Mouse (Mus musculus): ENCODE results near the gene Arhgap21. TPM values are rescaled to one million over a fixed set of nuclear protein-coding genes. Genes with fewer than 3 reads are reported as not detected.

Gene Arhgap21
- polyA plus RNA-seq, 1 experiment from 2014 or later, result 53.4 TPM

DNA sequence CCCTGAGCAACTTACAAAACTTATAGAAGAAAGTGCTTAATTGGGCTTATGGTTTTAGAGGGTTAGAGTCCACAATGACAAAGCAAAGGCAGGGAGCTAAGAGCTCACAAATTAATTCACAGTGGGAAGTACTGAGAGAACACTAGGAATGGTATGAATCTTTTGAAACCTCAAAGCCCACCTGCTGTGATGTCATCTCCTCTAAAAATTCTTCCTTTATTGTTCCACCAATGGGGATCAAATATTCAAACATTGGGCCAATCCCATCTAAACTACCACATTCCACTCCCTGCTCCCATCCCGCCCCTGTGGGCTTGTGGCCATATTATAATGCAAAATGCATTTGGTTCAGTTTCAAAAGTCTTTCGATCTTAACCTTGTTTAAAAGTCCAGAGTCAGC, 22.8 kb upstream of the Arhgap21 start:
- no peak for ATAC-seq (ENCODE audit: low read depth)
- H3K9ac ChIP-seq (replicated peaks; ENCODE audit: low read depth, low read length), result no peak overlapping the region
- no peaks in the 10 kb centered on the region for H3K36me3 ChIP-seq (ENCODE audit: control insufficient read depth, insufficient read depth, low read length)
- H3K4me2 ChIP-seq (ENCODE audit: low read depth, low read length), result no peak overlapping the region
- no peaks in the 10 kb centered on the region for H3K4me1 ChIP-seq (ENCODE audit: control insufficient read depth, insufficient read depth, low read length)
- H3K9me3 ChIP-seq (ENCODE audit: control insufficient read depth, low read length), result no peaks in the 10 kb centered on the region
- no peaks in the 10 kb centered on the region for H3K27me3 ChIP-seq (ENCODE audit: control insufficient read depth, insufficient read depth, low read length)
- WGBS, result 91% methylated on average over 2 of the region's 2 CpGs
- H3K27ac ChIP-seq (ENCODE audit: low read depth, low read length), result no peak overlapping the region
- H3K4me3 ChIP-seq (ENCODE audit: low read depth, low read length), result no peak overlapping the region

DNA sequence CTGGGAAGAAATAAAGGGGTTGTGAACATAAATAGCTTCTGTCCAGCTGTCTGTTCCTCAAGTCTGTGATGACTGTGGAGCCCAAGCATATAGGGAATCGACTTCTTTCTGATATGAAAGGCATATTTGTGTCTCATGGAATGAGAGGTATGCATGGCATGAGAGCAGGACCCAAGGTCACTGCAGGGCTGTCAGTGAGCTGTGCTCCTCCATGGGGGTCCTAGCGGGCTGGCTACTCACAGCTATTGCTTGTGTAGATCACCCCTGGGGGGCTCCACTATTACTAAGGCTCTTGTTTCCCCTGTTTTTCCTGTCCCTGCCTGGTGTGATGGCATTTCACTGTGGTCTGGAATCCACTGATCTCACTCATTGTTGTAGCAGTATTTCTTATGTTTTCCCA, 22.2 kb upstream of the Arhgap21 start:
- no peaks in the 10 kb centered on the region for H3K36me3 ChIP-seq (ENCODE audit: control insufficient read depth, insufficient read depth, low read length)
- no peaks in the 10 kb centered on the region for H3K27me3 ChIP-seq (ENCODE audit: control insufficient read depth, insufficient read depth, low read length)
- H3K4me2 ChIP-seq (ENCODE audit: low read depth, low read length), result no peak overlapping the region
- 69% methylated on average over 2 of the region's 2 CpGs for WGBS
- no peak overlapping the region for H3K4me3 ChIP-seq (ENCODE audit: low read depth, low read length)
- H3K4me1 ChIP-seq (ENCODE audit: control insufficient read depth, insufficient read depth, low read length), result no peaks in the 10 kb centered on the region
- H3K9me3 ChIP-seq (ENCODE audit: control insufficient read depth, low read length), result no peaks in the 10 kb centered on the region
- no peak overlapping the region for H3K27ac ChIP-seq (ENCODE audit: low read depth, low read length)
- no peak overlapping the region for H3K9ac ChIP-seq (replicated peaks; ENCODE audit: low read depth, low read length)
- no peak for ATAC-seq (ENCODE audit: low read depth)

DNA sequence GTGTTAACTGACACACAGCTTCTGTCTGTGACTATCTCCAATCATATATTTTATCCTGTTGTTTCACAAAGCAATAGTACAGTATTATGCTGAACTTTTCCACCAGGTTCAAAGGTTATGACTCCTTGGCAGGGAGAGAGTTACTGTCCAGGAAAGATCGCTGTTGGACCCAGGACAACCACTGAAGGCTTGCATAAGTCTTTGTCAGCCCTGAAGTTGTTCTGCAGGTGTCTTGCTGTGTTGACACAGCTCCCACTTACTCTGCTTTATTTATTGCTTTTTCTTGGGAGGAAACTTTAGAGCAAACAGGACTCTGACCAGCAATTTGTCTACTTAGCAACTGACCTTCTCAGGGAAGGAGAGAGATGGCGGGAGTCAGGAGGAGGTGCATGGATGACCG, 21.4 kb upstream of the Arhgap21 start:
- H3K4me3 ChIP-seq (ENCODE audit: low read depth, low read length), result no peak overlapping the region
- no peaks in the 10 kb centered on the region for H3K27me3 ChIP-seq (ENCODE audit: control insufficient read depth, insufficient read depth, low read length)
- no peaks in the 10 kb centered on the region for H3K36me3 ChIP-seq (ENCODE audit: control insufficient read depth, insufficient read depth, low read length)
- H3K4me2 ChIP-seq (ENCODE audit: low read depth, low read length), result no peak overlapping the region
- H3K4me1 ChIP-seq (ENCODE audit: control insufficient read depth, insufficient read depth, low read length), result no peaks in the 10 kb centered on the region
- H3K27ac ChIP-seq (ENCODE audit: low read depth, low read length), result no peak overlapping the region
- no peaks in the 10 kb centered on the region for H3K9me3 ChIP-seq (ENCODE audit: control insufficient read depth, low read length)
- WGBS, result 73% methylated on average over 3 of the region's 3 CpGs
- no peak overlapping the region for H3K9ac ChIP-seq (replicated peaks; ENCODE audit: low read depth, low read length)
- ATAC-seq (ENCODE audit: low read depth), result no peak

DNA sequence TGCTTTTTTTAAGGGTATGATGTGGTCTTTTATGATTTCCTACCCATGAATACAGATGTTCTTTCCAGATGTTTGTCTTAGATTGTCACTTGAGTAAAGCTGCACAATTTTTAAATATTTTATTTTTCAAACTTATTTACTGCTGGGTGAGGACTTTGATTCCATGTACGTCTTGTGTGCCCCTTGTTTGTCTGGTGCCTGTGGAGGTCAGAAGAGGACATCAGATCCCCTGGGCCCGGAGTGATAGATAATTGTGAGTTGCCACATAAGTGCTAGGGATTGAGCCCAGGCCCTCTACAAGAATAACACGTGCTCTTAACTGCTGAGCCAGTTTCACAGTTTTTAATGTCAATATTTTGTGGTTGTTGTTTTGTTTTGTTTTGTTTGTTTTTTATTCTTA, 19.1 kb upstream of the Arhgap21 start:
- Histone ChIP-seq H3K4me1 (ENCODE audit: control insufficient read depth, insufficient read depth, low read length) (no peaks in the 10 kb centered on the region), H3K4me2 (ENCODE audit: low read depth, low read length) (no peak overlapping the region), H3K27ac (ENCODE audit: low read depth, low read length) (no peak overlapping the region), H3K9ac (replicated peaks; ENCODE audit: low read depth, low read length) (no peak overlapping the region), H3K9me3 (ENCODE audit: control insufficient read depth, low read length) (no peaks in the 10 kb centered on the region), H3K27me3 (ENCODE audit: control insufficient read depth, insufficient read depth, low read length) (no peaks in the 10 kb centered on the region), H3K36me3 (ENCODE audit: control insufficient read depth, insufficient read depth, low read length) (no peaks in the 10 kb centered on the region), H3K4me3 (ENCODE audit: low read depth, low read length) (no peak overlapping the region)
- WGBS, result 78% methylated on average over 3 of the region's 3 CpGs
- ATAC-seq (ENCODE audit: low read depth), result no peak

DNA sequence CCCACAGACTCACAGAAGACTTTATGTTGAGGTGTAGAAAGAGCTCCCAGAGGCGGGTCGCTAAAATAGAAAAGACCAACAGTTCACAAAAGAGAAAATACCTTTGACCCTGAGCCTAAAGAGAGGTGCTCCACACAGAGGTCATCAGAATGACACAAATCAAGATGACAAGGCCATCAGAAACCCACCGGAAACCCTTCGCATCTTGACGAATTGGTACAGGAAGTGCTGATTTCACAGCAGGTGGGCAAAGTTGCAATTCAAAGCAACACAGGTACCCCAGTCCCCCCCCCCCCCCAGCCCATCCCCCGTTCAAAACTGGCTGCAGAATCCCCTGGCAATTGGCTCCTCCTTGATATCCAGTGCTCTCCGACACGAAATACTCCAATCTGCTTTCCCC, 10.0 kb upstream of the Arhgap21 start:
- H3K9ac ChIP-seq (replicated peaks; ENCODE audit: low read depth, low read length), result no peak overlapping the region
- H3K4me3 ChIP-seq (ENCODE audit: low read depth, low read length), result no peak overlapping the region
- ATAC-seq (ENCODE audit: low read depth), result no peak
- WGBS, result 74% methylated on average over 8 of the region's 8 CpGs
- no peaks in the 10 kb centered on the region for H3K27me3 ChIP-seq (ENCODE audit: control insufficient read depth, insufficient read depth, low read length)
- no peak overlapping the region for H3K4me2 ChIP-seq (ENCODE audit: low read depth, low read length)
- H3K4me1 ChIP-seq (ENCODE audit: control insufficient read depth, insufficient read depth, low read length), result no peaks in the 10 kb centered on the region
- no peak overlapping the region for H3K27ac ChIP-seq (ENCODE audit: low read depth, low read length)
- H3K36me3 ChIP-seq (ENCODE audit: control insufficient read depth, insufficient read depth, low read length), result no peaks in the 10 kb centered on the region
- H3K9me3 ChIP-seq (ENCODE audit: control insufficient read depth, low read length), result no peaks in the 10 kb centered on the region

DNA sequence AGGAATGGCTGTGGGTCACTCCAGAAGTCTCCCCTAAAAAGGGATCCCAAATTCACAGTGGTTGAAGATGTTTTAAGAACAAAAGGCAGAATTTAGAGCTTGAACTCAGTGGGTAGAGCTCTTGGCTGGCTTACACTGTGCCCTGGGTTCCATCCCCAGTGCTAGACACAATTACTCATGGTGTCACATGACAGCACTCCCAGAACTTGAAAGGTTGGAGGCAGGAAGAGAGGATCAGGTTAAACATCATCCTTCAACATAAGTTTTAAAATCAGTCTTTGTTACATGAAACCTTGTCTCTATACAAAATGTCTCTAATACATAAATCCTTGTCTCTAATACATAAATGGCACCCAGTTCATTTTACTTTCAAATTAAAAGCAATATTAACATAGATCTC, 8.4 kb upstream of the Arhgap21 start:
- no peak for ATAC-seq (ENCODE audit: low read depth)
- no peak overlapping the region for H3K9ac ChIP-seq (replicated peaks; ENCODE audit: low read depth, low read length)
- H3K36me3 ChIP-seq (ENCODE audit: control insufficient read depth, insufficient read depth, low read length), result no peaks in the 10 kb centered on the region
- no peaks in the 10 kb centered on the region for H3K4me1 ChIP-seq (ENCODE audit: control insufficient read depth, insufficient read depth, low read length)
- no peaks in the 10 kb centered on the region for H3K9me3 ChIP-seq (ENCODE audit: control insufficient read depth, low read length)
- H3K27ac ChIP-seq (ENCODE audit: low read depth, low read length), result no peak overlapping the region
- H3K4me2 ChIP-seq (ENCODE audit: low read depth, low read length), result no peak overlapping the region
- no peaks in the 10 kb centered on the region for H3K27me3 ChIP-seq (ENCODE audit: control insufficient read depth, insufficient read depth, low read length)
- H3K4me3 ChIP-seq (ENCODE audit: low read depth, low read length), result no peak overlapping the region

DNA sequence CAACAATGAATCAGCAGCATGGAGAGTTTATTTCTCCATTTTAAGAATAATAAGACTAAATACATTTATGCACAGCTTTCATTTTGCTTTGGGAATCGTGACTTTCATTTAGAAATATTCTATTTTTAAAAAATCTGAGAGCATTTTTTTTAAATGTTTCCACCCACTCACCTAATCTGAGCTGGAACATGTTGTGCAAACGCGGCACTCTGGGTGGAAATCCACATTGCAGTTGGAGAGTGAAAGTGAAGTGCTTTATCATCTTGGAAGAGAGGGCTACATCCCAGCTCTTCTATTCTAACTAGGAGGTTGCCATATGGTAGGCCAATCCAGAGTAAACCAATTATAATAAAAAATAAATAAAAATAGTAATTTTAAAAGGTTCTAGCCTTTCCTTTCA, 4.8 kb upstream of the Arhgap21 start:
- Histone ChIP-seq H3K9ac (replicated peaks; ENCODE audit: low read depth, low read length) (no peak overlapping the region), H3K4me1 (ENCODE audit: control insufficient read depth, insufficient read depth, low read length) (no peaks in the 10 kb centered on the region), H3K27ac (ENCODE audit: low read depth, low read length) (no peak overlapping the region), H3K27me3 (ENCODE audit: control insufficient read depth, insufficient read depth, low read length) (no peaks in the 10 kb centered on the region), H3K4me3 (ENCODE audit: low read depth, low read length) (no peak overlapping the region), H3K9me3 (ENCODE audit: control insufficient read depth, low read length) (no peaks in the 10 kb centered on the region), H3K4me2 (ENCODE audit: low read depth, low read length) (no peak overlapping the region), H3K36me3 (ENCODE audit: control insufficient read depth, insufficient read depth, low read length) (no peaks in the 10 kb centered on the region)
- WGBS, result 86% methylated on average over 3 of the region's 3 CpGs
- ATAC-seq (ENCODE audit: low read depth), result no peak

DNA sequence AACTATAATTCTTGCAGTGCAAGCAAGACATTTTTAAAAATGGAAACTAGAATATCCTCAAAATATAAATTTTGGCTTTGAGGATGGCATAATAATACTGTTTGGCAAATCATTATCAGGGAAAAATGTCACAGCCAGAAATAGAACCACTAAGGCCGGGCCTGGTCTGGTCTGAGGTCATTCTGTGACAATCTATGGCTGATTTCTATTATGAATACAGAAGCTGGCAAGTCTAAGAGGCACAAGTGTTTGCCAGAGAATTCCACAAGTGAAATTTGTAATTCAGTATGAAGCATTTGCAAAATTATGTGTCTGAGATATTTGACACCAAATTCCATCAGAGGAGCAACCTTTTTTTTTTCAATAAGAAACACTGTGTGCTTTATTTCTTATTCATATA, 3.5 kb upstream of the Arhgap21 start:
- H3K4me3 ChIP-seq (ENCODE audit: low read depth, low read length), result no peak overlapping the region
- ATAC-seq (ENCODE audit: low read depth), result no peak
- WGBS, result 84% methylated on average over 1 of the region's 1 CpGs

DNA sequence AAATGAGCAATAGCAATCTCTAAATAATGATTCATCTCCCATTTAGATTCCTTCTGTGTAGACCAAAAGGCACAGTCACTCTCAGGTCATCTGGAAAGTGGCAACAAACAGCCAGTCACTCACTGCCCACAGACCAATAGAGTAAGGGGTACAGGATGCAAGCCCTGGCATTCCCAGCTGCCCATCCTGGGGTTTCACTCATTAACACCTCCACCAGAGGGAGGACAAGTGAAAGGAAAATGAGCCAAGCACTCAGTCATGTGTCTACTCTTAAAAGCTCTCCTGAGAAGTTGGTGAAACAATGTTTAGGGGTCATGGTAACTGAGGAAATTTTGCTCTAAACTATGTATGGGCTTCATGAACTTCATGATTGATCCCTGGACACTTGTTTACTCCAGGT, 2.9 kb upstream of the Arhgap21 start:
- no peaks in the 10 kb centered on the region for H3K4me1 ChIP-seq (ENCODE audit: control insufficient read depth, insufficient read depth, low read length)
- no peak for ATAC-seq (ENCODE audit: low read depth)
- H3K9ac ChIP-seq (replicated peaks; ENCODE audit: low read depth, low read length), result no peak overlapping the region
- H3K27ac ChIP-seq (ENCODE audit: low read depth, low read length), result no peak overlapping the region
- H3K27me3 ChIP-seq (ENCODE audit: control insufficient read depth, insufficient read depth, low read length), result no peaks in the 10 kb centered on the region
- H3K4me2 ChIP-seq (ENCODE audit: low read depth, low read length), result no peak overlapping the region
- H3K36me3 ChIP-seq (ENCODE audit: control insufficient read depth, insufficient read depth, low read length), result no peaks in the 10 kb centered on the region
- no peak overlapping the region for H3K4me3 ChIP-seq (ENCODE audit: low read depth, low read length)
- no peaks in the 10 kb centered on the region for H3K9me3 ChIP-seq (ENCODE audit: control insufficient read depth, low read length)

More for the DNA sequence above, 3.5 kb upstream of the Arhgap21 start:
- Histone ChIP-seq H3K4me2 (ENCODE audit: low read depth, low read length) (no peak overlapping the region), H3K27ac (ENCODE audit: low read depth, low read length) (no peak overlapping the region), H3K9ac (replicated peaks; ENCODE audit: low read depth, low read length) (no peak overlapping the region), H3K4me1 (ENCODE audit: control insufficient read depth, insufficient read depth, low read length) (no peaks in the 10 kb centered on the region), H3K9me3 (ENCODE audit: control insufficient read depth, low read length) (no peaks in the 10 kb centered on the region), H3K36me3 (ENCODE audit: control insufficient read depth, insufficient read depth, low read length) (no peaks in the 10 kb centered on the region), H3K27me3 (ENCODE audit: control insufficient read depth, insufficient read depth, low read length) (no peaks in the 10 kb centered on the region)
